Mouse (Mus musculus) frontal cortex, postnatal 14 days (tissue): ENCODE measurements around the gene Atxn1.

Source experiments
- DNase-seq, 2 experiments: peaks; one replicate each; pipeline ENCODE4 v3.0.0; 2022; ENCODE audit warnings: low spot score in 2 of 2

Gene Atxn1

GRCm38 (mm10) chr13:45683991-45684390 is 280.8 kb downstream of the Atxn1 start:
- DNase-seq = no peak

DNA sequence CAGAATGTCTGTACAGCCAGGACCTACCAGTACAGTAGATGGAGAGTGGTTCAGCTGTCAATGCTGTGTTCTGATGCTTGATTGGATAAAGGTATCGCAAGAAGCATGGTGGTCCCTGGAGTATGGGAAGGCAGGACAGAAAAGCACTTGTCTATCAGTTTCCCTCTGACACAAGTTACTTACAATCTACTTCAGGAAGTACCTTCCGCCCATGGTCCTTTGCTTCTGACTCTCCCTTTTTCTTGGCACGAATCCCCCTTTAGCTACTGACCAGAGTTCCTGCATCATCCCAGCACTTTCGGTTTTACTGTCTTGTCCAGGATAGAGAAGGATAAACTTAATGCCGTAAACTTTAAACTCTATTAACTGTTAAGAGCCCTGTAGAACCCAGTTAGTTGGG is 283.6 kb downstream of the Atxn1 start:
- DNase-seq = no peak

- DNase-seq = no peak
These were observed 284.2 kb downstream of the Atxn1 start for GRCm38 (mm10) chr13:45680651-45681050.

GRCm38 (mm10) chr13:45679096-45679495 is 285.7 kb downstream of the Atxn1 start:
- DNase-seq = no peak

- no peak for DNase-seq
These were observed 292.2 kb downstream of the Atxn1 start for GRCm38 (mm10) chr13:45672628-45673027.

GRCm38 (mm10) chr13:45669969-45670368 is 294.8 kb downstream of the Atxn1 start:
- DNase-seq = no peak

DNA sequence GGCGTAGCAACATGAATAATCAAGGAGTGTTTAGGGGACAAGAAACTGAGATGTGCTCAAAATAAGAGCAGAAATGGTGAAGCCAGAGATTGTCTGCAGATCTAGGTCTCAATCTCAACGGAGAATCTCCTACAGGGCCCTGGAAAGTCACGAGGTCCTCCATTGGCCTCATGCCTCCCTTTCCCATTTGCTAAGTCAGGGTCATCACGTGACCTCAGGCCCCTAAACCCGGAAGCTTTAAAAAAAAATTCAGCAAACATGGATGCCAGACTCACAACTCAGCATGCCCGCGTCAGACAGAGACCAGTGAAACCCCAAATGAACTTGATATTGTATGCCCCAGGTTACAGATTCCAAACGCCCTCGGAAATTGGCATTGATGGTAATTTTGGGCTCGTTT is 302.0 kb downstream of the Atxn1 start:
- DNase-seq = no peak

DNA sequence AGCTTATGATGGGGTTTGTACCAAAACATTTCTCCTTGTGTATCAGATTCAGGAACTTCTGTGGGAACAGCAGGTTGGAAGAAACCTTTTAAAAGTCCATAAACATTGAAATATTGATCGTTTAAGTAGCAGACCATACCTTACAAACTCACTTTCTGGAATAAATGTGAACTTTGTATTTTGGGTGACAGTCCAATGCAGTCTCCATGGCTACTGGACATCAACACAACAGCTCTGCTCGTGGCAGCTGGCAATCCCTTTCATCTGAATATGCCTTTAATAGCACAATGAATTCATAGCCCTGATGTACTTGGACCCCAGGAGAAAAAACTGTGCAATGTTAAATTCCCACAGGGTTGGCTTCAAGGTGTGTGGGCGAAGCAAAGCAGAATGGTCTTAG is 302.6 kb downstream of the Atxn1 start:
- DNase-seq = no peak

DNA sequence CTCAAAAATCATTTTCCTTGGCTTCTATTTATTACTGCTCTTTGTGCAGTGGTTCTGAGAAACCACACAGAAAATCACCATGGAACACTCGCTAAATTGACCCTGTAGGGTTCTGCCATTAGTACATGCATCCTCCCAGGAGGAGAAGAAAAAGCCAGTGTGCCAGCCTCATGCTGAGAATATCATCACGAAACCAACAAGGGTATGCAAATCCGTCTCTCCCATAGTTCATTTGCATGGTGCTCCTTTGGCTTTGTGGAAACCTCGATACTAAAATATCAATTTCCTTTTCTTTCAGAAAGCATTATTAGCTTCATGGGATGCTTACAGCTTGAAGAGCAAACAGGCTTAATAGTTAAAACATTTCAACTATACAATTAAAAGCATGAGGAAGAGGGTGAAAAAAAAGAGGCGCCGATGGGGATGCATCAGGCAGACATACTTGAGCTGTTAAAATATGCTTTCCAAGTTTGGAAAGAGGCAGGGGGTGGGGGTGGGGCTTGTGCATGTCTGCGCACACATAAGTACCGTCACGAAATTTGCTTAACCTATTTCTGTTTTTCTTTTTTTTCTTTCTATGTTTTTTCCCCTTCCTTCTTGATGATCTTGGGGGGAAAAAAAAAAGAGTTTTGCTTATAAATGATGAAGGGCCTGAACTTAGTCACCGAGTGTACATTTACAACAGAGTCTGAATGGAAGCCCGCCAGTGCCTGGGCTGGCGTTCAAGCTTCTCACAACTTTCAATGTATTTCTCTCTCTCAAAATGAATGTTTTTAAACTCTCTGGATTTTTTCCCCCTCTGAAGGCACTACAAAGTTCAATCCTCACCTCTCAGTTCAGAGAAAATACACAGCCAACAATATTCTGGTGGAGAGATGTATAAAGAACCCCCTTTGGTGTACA is 303.3 kb downstream of the Atxn1 start:
- DNase-seq = no peak

- DNase-seq = no peak
These were observed 305.0 kb downstream of the Atxn1 start for GRCm38 (mm10) chr13:45659813-45660212.

- DNase-seq = no peak
These were observed 306.5 kb downstream of the Atxn1 start for GRCm38 (mm10) chr13:45658343-45658742.

- no peak for DNase-seq
These were observed 307.6 kb downstream of the Atxn1 start for GRCm38 (mm10) chr13:45657176-45657575.

- no peak for DNase-seq
These were observed 313.1 kb downstream of the Atxn1 start for GRCm38 (mm10) chr13:45651652-45652241.

GRCm38 (mm10) chr13:45649197-45649812 is 315.5 kb downstream of the Atxn1 start:
- no peak for DNase-seq

DNA sequence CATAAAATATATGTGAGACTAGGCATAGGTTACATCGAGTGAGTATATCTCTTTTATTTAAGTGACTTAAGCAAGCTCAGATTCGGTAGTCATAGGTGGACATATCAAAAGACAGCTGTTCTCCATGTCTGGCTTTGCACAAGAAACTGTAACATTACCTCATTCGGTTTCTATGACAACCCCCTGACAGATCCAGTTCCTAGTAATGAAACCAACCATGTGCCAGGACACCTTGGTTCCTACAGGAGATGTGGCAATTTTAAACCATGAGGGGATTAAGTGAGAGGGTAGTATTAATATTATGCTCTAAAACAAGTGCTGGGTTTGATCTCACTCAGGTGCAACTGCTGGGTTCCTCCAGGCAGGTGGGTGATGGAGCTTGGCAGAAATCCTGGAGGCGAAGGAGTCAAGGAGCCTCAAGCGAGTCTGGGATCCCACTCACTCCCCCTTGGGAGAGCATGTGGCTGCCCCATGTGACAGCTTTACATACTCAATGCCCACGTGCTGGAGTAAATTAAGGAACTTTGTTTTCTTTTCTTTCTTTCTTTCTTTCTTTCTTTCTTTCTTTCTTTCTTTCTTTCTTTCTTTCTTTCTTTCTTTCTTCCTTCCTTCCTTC is 320.9 kb downstream of the Atxn1 start:
- DNase-seq = no peak

DNA sequence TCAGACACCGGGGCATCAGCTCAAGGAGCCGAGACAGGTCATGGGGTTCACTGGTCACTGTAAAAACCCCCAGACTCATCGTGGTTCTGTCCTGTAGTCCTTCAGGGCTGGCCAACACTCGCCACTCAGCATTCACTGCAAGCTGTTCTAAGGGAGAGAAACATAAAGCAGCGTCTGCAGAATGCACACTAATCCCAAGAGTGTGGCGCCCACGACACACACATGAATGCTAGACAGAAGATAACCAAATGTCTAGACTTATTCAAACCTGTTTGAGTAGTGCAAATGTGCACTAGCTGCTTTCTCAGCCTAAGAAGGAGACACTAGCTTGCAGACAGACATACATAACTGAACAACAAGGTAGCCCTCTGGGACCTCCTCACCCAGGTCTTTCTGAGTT is 321.9 kb downstream of the Atxn1 start:
- no peak for DNase-seq

DNA sequence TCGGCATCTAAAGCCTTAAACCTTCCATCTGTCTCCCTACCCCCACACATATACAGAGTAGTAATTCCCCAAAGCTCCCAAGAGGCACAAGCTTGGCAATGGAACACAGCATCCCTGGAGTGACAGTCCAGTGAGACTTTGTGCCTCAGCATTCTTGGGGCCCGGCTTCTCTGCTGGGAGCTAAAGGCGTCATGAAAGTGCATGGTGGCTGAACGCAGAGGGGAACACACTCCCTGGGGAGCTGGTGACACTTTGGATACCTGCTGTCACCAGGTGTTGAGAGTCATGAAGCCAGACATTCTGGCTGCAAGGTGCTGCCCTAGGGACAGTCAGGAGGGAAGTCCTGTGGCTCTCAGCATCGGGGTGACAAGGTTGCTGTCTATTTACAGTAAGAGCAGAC is 324.4 kb downstream of the Atxn1 start:
- no peak for DNase-seq

DNA sequence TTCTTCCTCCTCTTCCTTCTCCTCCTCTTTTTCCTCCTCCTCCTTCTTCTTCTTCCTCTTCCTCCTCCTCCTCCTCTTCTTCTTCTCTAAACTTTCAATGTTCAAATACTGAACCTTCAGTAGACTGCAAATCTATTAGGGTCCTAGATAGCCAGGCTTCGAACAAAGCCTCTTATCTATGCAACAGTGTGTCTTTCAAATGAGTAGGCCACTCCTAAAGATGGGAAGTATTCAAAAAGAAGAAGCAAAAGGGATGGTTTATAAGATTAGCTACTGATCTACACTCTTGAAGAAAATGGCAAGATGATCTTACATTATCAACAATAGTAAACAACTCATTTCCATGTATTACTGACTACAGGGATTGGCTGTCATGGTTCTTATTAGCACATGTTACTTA is 326.5 kb downstream of the Atxn1 start:
- DNase-seq = no peak

- DNase-seq = no peak
These were observed 327.5 kb downstream of the Atxn1 start for GRCm38 (mm10) chr13:45637324-45637723.

GRCm38 (mm10) chr13:45636435-45636834 is 328.4 kb downstream of the Atxn1 start:
- DNase-seq = no peak

GRCm38 (mm10) chr13:45633918-45634317 is 330.9 kb downstream of the Atxn1 start:
- DNase-seq = no peak

- DNase-seq = no peak
These were observed 332.7 kb downstream of the Atxn1 start for GRCm38 (mm10) chr13:45632133-45632532.
